Comparison of ENCODE assay signal across 11 mouse cellular contexts in the genomic region with DNA sequence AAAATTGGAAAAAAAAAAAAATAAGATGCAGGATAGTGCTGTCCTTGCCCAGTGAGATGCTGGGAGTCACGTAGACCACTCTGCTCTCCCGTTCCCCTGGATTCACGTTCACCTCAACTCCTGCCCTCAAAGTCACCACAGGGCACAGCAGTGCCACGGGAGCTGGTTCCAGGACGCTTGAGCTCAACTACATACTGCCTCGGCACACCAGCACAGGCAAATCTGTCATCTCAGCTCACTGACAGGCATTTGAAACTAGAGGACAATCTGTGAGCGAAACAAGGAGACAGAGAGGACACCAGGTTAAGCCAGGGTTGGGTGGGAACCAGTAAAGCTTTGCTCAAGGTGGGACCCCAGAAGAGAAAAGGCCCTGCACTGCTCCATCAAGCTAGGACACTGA.
"Had no signal": no experiment of that assay in that cellular context is flagged by ENCODE, and none has a peak within 500 bp of the region (broad histone marks: within the 10 kb centered on the region; RNA-seq: fewer than 3 reads in every experiment).

No protein-coding gene starts in this region.

- H3K4me3 ChIP-seq: limb, embryonic 15.5 days; liver, embryonic 12.5 days; midbrain, embryonic 13.5 days had no signal

- H3K27ac ChIP-seq: kidney, postnatal 0 days; limb, embryonic 15.5 days; liver, embryonic 12.5 days; macrophage; midbrain, embryonic 13.5 days; stomach, postnatal 0 days had no signal

- DNase-seq: kidney, adult 9 months; kidney, postnatal 36 days; lung, embryonic 14.5 days; lung, postnatal 10 days; thymus, postnatal 4 days had no signal

- H3K4me1 ChIP-seq: limb, embryonic 15.5 days; liver, embryonic 12.5 days; midbrain, embryonic 13.5 days had no signal

- H3K9me3 ChIP-seq: limb, embryonic 15.5 days; liver, embryonic 12.5 days; midbrain, embryonic 13.5 days had no signal

- H3K27me3 ChIP-seq: limb, embryonic 15.5 days; liver, embryonic 12.5 days; midbrain, embryonic 13.5 days had no signal

- H3K9ac ChIP-seq: limb, embryonic 15.5 days; liver, embryonic 12.5 days; lung, embryonic 14.5 days; midbrain, embryonic 13.5 days had no signal

- H3K36me3 ChIP-seq: limb, embryonic 15.5 days; liver, embryonic 12.5 days; midbrain, embryonic 13.5 days had no signal

- ATAC-seq: liver, embryonic 12.5 days; midbrain, embryonic 13.5 days had no signal

- H3K4me2 ChIP-seq: limb, embryonic 15.5 days; liver, embryonic 12.5 days; lung, embryonic 14.5 days; midbrain, embryonic 13.5 days had no signal
